Mouse (Mus musculus) neural tube, embryonic 12.5 days (tissue): ENCODE measurements around the gene Fbxl2. TPM values are rescaled to one million over a fixed set of nuclear protein-coding genes. Genes with fewer than 3 reads are reported as not detected.

Experiments
- ATAC-seq: fragments of 200-750 bp; cut with Nextera tagmentation; 2 replicates; pipeline ENCODE4 v1.8.0; 2017; ENCODE audit warnings: low read depth, mild to moderate bottlenecking, moderate TSS enrichment, moderate library complexity; ENCODE audit not compliant: low FRiP score
- H3K27ac ChIP-seq: fragments of 300-500 bp; sonication (generic); 2 replicates; pipeline ENCODE4 v1.5.1; 2016
- H3K27me3 ChIP-seq: fragments of 300-500 bp; sonication (generic); replicated peaks from 2 replicates; pipeline ENCODE4 v1.6.1; 2016; ENCODE audit warnings: mild to moderate bottlenecking
- H3K36me3 ChIP-seq: fragments of 300-500 bp; sonication (generic); 2 replicates; pipeline ENCODE4 v1.6.1; 2016; ENCODE audit warnings: mild to moderate bottlenecking
- H3K4me1 ChIP-seq: fragments of 300-500 bp; sonication (generic); 2 replicates; pipeline ENCODE4 v1.6.1; 2016
- H3K4me2 ChIP-seq: fragments of 300-500 bp; sonication (generic); replicated peaks from 2 replicates; pipeline ENCODE4 v1.6.1; 2016; ENCODE audit warnings: mild to moderate bottlenecking
- H3K4me3 ChIP-seq: fragments of 300-500 bp; sonication (generic); 2 replicates; pipeline ENCODE4 v1.5.1; 2016
- H3K9ac ChIP-seq: fragments of 300-500 bp; sonication (generic); 2 replicates; pipeline ENCODE4 v1.6.1; 2016; ENCODE audit warnings: mild to moderate bottlenecking
- H3K9me3 ChIP-seq: fragments of 300-500 bp; sonication (generic); 2 replicates; pipeline ENCODE4 v1.6.1; 2016; ENCODE audit warnings: mild to moderate bottlenecking
- WGBS: fragments of 180-500 bp; shearing (Covaris S2); methylation state at CpG from one replicate; pipeline ENCODE4 v1.1.7; 2016; 5-methylcytosine and 5-hydroxymethylcytosine counted together
- polyA plus RNA-seq: library from polyadenylated mRNA; unstranded; fragments of >200 nt; fragmentation: Nextera tagmentation; extraction: Ambion mirVana; gene quantifications from 2 replicates; pipeline ENCODE4 v1.2.1, GENCODE M21; 2016

The Fbxl2 gene
- polyA plus RNA-seq, 1 experiment from 2014 or later, result 13.2 TPM

DNA sequence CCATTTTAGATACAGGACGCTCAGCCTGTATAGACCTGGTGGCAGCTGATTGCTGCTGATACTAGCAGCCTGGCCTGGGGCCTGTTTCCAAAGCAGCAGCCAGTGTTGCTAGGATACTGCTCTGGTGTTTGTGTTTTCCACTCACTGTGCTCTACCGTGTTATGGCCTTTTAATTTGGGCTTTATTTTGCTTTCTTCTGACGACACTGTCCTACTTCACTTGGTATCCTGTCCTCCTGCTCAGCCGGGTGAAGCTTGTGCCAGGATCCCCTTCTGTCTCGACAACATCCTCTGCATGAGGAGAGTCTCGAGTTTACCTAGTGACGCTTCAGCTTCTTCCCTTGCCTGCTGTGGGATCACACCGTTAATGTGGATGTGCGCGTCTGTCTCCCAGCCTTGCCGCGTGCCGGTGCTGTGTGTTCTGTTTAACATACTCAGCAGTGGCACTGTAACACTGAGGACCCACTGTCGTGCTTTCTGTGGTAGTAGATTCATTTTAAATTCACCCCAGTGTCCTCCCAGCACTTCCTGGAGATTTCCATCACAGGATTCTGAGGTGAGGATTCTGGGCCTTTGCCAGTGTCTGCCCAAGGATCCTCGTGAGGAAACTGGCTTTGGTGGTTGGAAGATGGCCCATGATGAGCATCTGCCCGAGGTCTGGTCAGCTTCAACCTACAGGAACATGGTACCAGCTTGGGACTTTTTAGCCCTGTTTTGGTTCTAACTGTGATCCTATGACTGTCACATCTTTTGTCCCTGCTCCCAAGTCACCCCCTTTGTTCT is 64.7 kb downstream of the Fbxl2 start:
- H3K4me1 ChIP-seq, result no peaks in the 10 kb centered on the region
- peaks cover 30% of the 10 kb centered on the region for H3K36me3 ChIP-seq
- no peak overlapping the region for H3K4me3 ChIP-seq
- H3K27me3 ChIP-seq, result no peaks in the 10 kb centered on the region
- H3K9me3 ChIP-seq, result no peaks in the 10 kb centered on the region
- no peak overlapping the region for H3K27ac ChIP-seq
- peak; percentile 77 for ATAC-seq
- 63% methylated on average over 16 of the region's 16 CpGs for WGBS
- no peak overlapping the region for H3K9ac ChIP-seq
- no peak overlapping the region; the same call in 1 of the 2 replicates for H3K4me2 ChIP-seq

DNA sequence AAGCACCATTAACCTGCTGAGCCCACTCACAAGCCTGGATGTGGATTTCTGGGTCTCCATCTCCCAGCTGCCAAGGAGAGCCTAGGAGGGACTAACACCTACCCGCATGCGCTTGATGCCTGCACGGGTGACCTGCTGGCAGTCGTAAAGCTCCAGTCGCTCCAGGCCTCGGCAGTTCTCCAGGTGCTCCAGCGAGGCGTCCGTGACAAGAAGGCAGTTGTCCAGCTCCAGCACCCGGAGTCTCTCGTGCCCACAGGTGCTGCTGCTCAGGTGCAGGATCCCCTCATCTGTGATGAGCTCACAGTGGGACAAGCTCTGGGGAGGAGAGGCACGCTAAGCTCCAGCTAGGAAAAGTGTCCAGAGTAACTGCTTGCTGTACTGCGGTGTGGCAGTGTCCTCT is 66.6 kb downstream of the Fbxl2 start:
- Histone ChIP-seq H3K9ac (no peak overlapping the region), H3K4me3 (no peak overlapping the region), H3K27ac (no peak overlapping the region), H3K4me2 (no peak overlapping the region), H3K36me3 (peaks cover 45% of the 10 kb centered on the region), H3K27me3 (no peaks in the 10 kb centered on the region), H3K4me1 (no peaks in the 10 kb centered on the region), H3K9me3 (no peaks in the 10 kb centered on the region)
- ATAC-seq, result no peak
- WGBS, result 89% methylated on average over 13 of the region's 13 CpGs

DNA sequence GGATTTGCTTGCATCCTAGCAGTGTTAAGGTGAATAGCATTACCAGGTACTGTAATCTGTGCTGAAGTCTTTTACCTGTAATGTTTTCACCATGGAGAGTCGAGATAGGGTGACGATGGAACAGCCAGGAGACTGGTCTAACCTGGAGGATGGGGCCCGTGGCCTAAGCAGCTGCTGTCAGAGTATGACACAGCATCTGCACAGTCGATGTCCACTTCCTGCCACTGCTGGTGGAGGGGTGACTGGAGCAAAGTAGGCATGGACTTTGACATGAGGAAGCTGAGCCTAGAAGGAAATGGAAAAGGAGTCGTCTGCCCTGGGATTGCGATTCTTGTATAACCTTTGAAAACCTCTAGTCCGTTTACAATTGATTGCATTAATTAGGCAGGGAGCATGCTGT is 67.3 kb downstream of the Fbxl2 start:
- H3K27ac ChIP-seq, result no peak overlapping the region
- no peak for ATAC-seq
- no peaks in the 10 kb centered on the region for H3K9me3 ChIP-seq
- 88% methylated on average over 7 of the region's 7 CpGs for WGBS
- H3K36me3 ChIP-seq, result peaks cover 52% of the 10 kb centered on the region
- no peak overlapping the region for H3K4me2 ChIP-seq
- H3K4me3 ChIP-seq, result no peak overlapping the region
- no peaks in the 10 kb centered on the region for H3K4me1 ChIP-seq
- H3K9ac ChIP-seq, result no peak overlapping the region
- no peaks in the 10 kb centered on the region for H3K27me3 ChIP-seq

DNA sequence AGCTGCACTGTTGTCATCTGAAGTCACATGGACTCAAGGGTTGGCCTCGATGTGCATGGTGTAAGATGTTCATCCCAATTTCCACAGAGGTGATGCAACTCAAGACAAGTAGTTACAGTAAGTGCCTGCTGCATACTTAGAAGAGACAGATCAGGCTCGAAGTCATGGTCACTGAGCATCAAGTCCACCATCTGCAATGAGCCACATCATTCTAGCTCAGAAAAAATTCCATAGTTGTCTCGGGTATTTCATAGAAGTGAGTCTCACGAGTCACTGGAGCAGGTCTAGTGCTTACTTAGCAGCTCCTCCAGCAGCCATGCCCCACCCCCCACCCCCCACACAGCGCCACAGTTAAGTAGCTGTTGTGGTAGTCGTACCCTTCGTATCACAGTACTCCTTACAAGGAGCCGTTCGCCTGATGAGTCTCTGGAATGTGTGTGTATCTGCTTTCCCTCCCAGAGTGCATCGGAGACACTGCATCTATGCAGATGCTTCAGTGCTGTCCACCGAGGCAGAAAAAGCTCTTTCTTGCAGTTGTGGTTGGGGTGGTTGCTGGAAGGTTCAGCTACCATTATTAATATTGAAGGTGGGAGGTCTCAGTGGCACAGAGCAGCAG is 68.7 kb downstream of the Fbxl2 start:
- Histone ChIP-seq H3K4me2 (no peak overlapping the region), H3K36me3 (peaks cover 62% of the 10 kb centered on the region), H3K4me3 (no peak overlapping the region), H3K9ac (no peak overlapping the region), H3K27ac (no peak overlapping the region), H3K27me3 (no peaks in the 10 kb centered on the region), H3K4me1 (no peaks in the 10 kb centered on the region), H3K9me3 (no peaks in the 10 kb centered on the region)
- 89% methylated on average over 11 of the region's 11 CpGs for WGBS
- no peak for ATAC-seq

DNA sequence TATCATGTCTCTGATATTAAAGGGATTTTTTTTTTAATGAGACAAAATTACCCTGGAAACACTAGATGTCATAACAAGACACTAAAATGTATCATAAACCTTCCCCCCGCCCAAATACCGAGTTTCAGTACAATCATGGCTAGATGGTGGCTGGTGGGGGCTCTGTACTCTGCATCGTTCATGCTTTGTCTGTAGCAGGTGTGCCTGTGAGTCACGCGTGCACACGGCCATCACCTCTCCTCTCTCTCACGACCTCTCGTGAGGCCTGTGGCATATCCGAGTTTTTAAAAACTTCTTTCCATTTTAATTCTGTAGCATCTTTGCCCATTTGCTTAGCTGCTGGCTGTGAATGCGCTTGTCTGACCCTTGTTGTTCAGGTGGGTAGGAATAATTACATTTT is 69.7 kb downstream of the Fbxl2 start:
- Histone ChIP-seq H3K27me3 (no peaks in the 10 kb centered on the region), H3K4me1 (no peaks in the 10 kb centered on the region), H3K9me3 (no peaks in the 10 kb centered on the region), H3K4me3 (no peak overlapping the region), H3K4me2 (no peak overlapping the region), H3K9ac (no peak overlapping the region), H3K27ac (no peak overlapping the region), H3K36me3 (peaks cover 67% of the 10 kb centered on the region)
- ATAC-seq, result no peak
- 92% methylated on average over 10 of the region's 10 CpGs for WGBS

DNA sequence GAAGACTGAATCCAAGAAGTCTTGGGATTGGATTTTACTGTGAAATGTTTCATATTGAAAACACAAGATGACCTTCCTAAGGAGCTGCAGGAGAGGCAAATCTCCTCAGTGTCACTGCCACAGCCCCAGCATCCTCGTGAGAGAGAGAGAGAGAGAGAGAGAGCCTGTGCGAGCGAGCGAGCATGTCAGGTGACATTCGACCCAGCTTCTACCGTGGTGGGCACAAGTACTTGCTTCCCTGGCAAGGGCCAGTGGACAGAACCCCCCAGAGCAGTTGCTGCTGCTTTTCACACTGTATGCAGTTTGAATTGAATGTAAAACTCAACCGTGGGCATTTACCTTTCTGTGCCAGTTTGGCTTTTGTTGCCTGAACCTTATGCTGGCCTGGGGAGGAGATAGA is 70.5 kb downstream of the Fbxl2 start:
- WGBS, result 85% methylated on average over 7 of the region's 7 CpGs
- Histone ChIP-seq H3K9me3 (no peaks in the 10 kb centered on the region), H3K27ac (no peak overlapping the region), H3K4me2 (no peak overlapping the region), H3K27me3 (no peaks in the 10 kb centered on the region), H3K4me3 (no peak overlapping the region), H3K36me3 (peaks cover 75% of the 10 kb centered on the region), H3K9ac (no peak overlapping the region), H3K4me1 (no peaks in the 10 kb centered on the region)
- no peak for ATAC-seq

DNA sequence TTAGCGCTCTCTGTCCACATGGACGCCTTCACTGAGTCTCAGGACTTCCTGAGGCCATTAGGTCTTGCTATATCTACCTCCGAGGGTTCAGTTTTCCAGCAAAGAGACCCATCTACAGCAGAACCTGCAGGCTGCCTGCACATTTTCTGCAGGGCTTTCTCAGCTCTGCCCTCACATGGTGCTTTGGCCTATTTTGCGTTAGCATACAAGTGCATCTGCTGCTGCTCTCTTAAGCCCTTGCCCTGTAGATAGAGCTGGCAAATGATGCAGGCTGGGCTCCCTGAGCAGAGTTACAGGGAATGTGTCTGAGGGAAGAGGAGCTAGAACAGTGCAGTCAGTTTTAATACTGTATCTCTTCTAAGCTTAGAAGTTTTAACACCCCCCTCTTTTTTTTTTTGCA is 71.0 kb downstream of the Fbxl2 start:
- no peak overlapping the region for H3K27ac ChIP-seq
- ATAC-seq, result no peak
- 93% methylated on average over 4 of the region's 4 CpGs for WGBS
- H3K4me2 ChIP-seq, result no peak overlapping the region
- no peak overlapping the region for H3K4me3 ChIP-seq
- H3K36me3 ChIP-seq, result peaks cover 80% of the 10 kb centered on the region
- H3K4me1 ChIP-seq, result no peaks in the 10 kb centered on the region
- no peak overlapping the region for H3K9ac ChIP-seq
- no peaks in the 10 kb centered on the region for H3K27me3 ChIP-seq
- no peaks in the 10 kb centered on the region for H3K9me3 ChIP-seq

DNA sequence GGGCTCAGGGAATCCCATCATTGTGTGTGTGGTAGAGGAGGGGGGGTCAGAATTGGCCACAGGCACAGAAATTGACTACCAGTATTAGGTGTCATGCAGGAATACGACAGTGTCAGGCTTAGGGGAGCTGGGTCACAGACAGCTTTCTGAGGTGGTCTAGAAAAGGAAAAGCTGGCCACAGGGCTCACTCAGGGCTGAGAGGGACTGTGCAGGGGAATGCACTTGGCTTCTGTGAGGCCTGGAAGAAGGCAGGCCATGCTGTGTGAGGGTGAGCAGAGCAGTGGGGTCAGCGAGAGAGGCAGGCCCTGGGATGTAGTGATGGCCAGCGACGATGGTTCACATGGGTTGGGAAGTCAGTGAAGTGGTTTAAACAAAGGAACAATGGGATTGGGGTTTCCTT is 72.1 kb downstream of the Fbxl2 start:
- H3K4me1 ChIP-seq, result no peaks in the 10 kb centered on the region
- peaks cover 82% of the 10 kb centered on the region for H3K36me3 ChIP-seq
- H3K9me3 ChIP-seq, result no peaks in the 10 kb centered on the region
- no peaks in the 10 kb centered on the region for H3K27me3 ChIP-seq
- 82% methylated on average over 4 of the region's 4 CpGs for WGBS
- H3K4me3 ChIP-seq, result no peak overlapping the region
- no peak for ATAC-seq
- no peak overlapping the region for H3K9ac ChIP-seq
- H3K27ac ChIP-seq, result no peak overlapping the region
- no peak overlapping the region for H3K4me2 ChIP-seq

DNA sequence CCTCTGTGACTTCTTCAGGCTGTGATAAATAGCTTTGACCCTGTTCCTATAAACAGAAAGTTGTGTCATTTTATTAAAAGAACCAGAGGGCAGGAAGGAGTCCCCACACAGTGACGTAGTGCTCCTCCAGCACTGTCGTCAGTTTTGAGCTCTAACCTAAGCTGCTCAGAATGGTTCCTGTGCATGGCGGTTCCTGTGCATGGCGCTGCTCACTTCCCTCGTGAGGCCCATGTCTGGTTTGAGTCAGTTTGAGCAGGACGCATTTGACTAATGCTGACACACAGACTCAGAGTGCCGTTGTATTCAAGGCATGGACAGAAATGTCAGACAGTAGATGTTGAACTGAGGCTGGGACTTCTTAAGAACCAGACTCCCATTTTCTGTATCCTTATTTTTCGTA is 74.4 kb downstream of the Fbxl2 start:
- no peak overlapping the region for H3K4me3 ChIP-seq
- H3K27ac ChIP-seq, result no peak overlapping the region
- H3K4me2 ChIP-seq, result no peak overlapping the region
- no peaks in the 10 kb centered on the region for H3K9me3 ChIP-seq
- no peak overlapping the region for H3K9ac ChIP-seq
- no peak for ATAC-seq
- H3K27me3 ChIP-seq, result no peaks in the 10 kb centered on the region
- no peaks in the 10 kb centered on the region for H3K4me1 ChIP-seq
- H3K36me3 ChIP-seq, result peaks cover 84% of the 10 kb centered on the region
- 88% methylated on average over 8 of the region's 8 CpGs for WGBS

DNA sequence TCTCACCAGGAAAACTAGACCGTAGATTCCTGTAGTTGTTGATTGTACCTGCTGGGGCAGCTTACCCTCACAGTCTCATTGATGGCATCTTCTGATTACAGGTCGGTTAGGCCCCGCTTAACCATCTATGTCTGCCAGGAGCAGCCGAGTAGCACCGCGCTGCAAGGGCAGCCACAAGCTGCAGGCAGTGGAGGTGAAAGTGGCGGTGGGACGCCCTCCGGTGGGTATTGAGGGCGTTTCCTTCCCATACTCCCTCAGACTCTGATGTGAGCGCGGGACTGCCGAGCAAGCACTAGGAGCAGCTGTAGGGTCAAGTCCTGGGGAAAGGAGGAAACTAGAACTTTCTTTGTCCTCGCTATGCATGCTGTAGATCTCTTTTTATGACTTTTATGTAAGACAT is 76.0 kb downstream of the Fbxl2 start:
- ATAC-seq, result no peak
- H3K4me3 ChIP-seq, result no peak overlapping the region
- no peaks in the 10 kb centered on the region for H3K4me1 ChIP-seq
- no peak overlapping the region for H3K9ac ChIP-seq
- H3K27me3 ChIP-seq, result no peaks in the 10 kb centered on the region
- H3K9me3 ChIP-seq, result no peaks in the 10 kb centered on the region
- H3K27ac ChIP-seq, result no peak overlapping the region
- 94% methylated on average over 14 of the region's 14 CpGs for WGBS
- no peak overlapping the region for H3K4me2 ChIP-seq
- H3K36me3 ChIP-seq, result peaks cover 77% of the 10 kb centered on the region

DNA sequence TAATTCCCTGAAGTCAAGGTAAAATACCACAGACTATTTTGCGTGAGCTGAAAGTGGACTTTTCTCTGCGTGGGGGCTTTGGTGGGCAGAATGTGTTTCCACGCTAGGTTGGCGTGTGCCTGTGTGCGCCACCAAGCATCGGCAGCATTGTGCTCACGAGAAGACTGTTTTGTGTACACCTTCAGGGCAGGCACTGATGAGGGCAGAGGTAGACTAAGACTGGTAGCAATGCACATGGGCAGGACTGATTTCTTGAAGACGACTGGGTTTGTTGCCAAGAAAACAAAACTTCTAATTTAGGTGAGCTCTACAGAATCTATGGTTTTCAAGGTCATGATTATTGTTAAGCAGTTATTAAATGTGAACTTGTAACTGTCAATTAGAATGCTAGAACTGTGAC is 76.6 kb downstream of the Fbxl2 start:
- no peak overlapping the region for H3K9ac ChIP-seq
- H3K36me3 ChIP-seq, result peaks cover 79% of the 10 kb centered on the region
- no peaks in the 10 kb centered on the region for H3K27me3 ChIP-seq
- ATAC-seq, result no peak
- no peak overlapping the region for H3K27ac ChIP-seq
- no peak overlapping the region for H3K4me3 ChIP-seq
- 94% methylated on average over 8 of the region's 8 CpGs for WGBS
- H3K4me1 ChIP-seq, result no peaks in the 10 kb centered on the region
- no peak overlapping the region for H3K4me2 ChIP-seq
- H3K9me3 ChIP-seq, result no peaks in the 10 kb centered on the region

DNA sequence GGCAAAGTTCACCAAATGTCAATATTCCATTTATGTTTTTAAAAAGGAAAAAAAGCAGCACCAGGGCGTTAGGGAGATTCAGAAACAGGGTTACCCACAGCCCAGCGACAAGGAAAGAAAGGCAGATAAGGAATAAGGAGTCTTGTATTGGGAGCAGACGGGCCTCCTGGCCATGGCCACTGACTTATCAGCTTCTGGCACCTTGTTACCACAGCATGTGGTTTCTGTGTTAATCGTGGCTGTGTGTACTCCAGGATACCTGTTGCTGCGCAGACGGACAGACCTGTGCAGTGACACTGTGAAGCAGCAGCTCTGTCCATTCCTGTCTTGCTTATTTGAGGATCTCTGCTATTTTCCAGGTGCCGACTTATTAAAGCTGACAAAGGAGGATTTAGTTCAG is 77.0 kb downstream of the Fbxl2 start:
- 97% methylated on average over 7 of the region's 7 CpGs for WGBS
- Histone ChIP-seq H3K9me3 (no peaks in the 10 kb centered on the region), H3K36me3 (peaks cover 79% of the 10 kb centered on the region), H3K27ac (no peak overlapping the region), H3K4me2 (no peak overlapping the region), H3K4me3 (no peak overlapping the region), H3K9ac (no peak overlapping the region), H3K27me3 (no peaks in the 10 kb centered on the region), H3K4me1 (no peaks in the 10 kb centered on the region)
- ATAC-seq, result no peak

DNA sequence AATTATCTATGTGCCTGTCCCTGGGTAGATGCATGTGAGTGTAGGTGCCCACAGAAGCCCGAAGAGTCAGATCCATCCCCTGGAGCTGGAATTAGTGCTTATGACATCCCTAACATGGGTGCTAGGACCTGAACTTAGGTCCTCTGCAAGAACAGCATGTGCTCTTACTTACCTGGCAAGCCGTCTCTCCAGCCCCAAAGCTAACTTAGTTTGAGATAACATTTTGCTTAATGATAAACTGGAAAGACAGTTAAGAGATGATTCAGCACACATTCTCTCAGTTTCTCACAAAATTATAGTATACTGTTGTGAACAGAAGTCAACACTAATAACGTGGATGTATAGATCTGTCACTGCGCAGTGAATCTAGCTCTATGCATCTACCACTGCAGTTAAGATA is 79.2 kb downstream of the Fbxl2 start:
- WGBS, result 95% methylated on average over 4 of the region's 4 CpGs
- Histone ChIP-seq H3K9me3 (no peaks in the 10 kb centered on the region), H3K9ac (no peak overlapping the region), H3K27me3 (no peaks in the 10 kb centered on the region), H3K4me2 (no peak overlapping the region), H3K4me1 (no peaks in the 10 kb centered on the region), H3K36me3 (peaks cover 85% of the 10 kb centered on the region), H3K27ac (no peak overlapping the region), H3K4me3 (no peak overlapping the region)
- no peak for ATAC-seq
